Mouse (Mus musculus): ENCODE measurements around the gene Olfr868.

Olfr868 gene

DNA sequence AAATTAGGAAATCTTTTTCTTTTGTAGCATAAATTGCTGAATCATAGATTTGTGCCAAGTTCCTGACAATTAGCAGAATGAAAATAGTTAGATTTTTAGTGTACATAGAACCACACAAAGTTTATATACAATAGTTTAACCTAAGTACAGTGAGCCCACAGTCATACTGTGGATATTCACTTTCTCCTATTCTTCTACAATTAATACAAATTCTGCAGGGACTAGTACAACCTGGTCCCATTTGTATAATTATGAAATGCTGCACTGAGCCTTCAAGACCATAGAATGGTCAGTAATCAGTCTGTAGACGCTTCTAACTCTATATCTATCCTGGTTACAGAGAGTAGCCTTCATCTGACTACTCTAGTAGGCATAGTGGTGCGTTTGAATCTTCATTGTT lies at the start of gene Olfr868:
Olfr868 (plus strand) TSS at position 301 of the 400 bp plus-strand sequence.
- no peak for DNase-seq

DNA sequence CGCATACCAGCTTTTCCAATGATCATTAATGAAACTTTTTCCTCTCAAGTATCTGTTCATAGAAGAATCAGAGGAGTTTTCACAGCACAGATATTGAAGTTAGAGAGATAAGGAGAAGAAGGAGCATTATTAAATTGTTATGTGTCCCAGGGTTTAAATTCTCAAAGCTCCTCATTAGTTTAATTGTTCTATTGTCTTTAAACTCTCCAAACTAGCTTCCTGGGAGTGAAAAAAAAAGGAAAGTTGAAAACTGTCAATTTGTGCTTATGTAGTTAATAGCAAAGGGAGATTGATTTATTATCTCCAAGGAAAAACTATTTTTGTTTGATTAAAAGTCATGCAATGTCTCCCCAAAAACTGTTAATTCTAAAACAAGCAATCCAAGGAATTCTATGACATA lies 41.0 kb upstream of the Olfr868 start, which contains the start of gene Olfr867:
Olfr867 (minus strand) TSS at position 101 of the 400 bp plus-strand sequence.
- DNase-seq: no peak

DNA sequence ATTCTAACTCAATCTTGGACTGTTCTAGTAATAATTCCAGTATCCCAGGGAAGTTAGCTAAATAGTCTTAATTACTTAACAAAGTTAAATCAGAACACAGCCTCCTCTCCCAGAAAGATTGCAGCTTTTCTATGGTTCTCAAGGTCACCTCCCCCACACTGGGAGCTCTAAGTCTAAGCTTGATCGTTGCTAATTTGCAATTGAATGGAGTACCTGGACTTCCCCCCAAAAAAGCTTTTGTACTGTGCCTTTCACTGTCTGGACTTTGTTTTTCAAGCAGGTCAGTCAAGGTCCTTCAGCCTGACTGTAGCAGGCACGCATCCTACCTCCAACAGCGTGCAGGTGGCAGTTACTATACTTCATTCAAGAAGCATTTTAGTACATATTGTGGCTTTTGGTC lies 28.2 kb upstream of the Olfr868 start:
- no peak for DNase-seq

- no peak for DNase-seq
Observed at GRCm38 (mm10) chr9:20071291-20071690, 27.1 kb upstream of the Olfr868 start.

DNA sequence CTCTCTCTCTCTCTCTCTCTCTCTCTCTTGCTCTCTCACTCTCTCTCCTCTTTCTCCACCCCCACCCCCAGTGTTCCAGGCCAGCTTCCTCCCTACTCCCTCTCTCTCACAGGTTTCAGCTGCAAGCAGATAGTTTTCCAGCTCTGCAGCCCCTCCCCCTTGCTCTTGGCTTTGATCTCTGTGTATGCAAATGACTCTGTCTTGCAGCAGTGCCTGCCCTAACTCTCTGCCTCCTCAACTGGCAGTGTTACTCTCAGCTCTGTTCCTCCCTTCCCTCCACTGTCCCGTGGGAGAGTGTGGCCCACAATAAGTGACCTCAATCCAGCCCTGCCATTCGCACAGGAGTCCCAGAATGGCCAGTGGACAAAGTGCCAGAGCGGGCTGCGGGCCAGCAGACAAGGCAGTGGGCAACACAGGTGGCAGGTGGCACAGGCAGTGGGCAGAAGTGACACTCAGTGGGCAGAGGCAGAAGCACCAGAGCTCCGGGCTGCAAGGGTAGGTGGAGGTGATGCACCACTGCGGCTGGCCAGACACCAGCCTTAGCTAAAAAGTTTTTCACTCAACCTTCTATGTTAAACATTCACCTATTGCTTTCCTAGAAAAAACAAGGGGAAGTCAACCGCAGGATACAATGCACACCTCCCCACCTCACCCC lies 24.8 kb upstream of the Olfr868 start:
- DNase-seq: no peak

DNA sequence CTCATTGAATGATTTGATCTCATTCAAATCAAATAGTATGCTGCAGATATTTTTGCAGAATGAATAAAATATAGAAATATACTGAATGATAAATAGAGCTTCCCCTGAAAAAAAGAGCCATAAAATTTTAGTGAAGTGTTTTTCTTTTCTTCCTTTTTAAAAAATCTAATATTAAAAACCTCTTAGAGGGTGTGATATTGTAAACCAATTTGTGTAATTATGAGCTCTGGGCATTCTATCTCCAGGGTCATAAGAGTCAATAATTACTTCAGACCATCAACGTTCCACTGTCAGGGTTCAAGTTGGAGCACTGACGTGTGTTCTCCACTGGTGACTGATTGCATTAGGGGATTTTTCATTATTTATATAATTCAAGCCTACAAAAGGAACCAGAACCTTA lies 30.3 kb downstream of the Olfr868 start, which contains the start of gene Olfr869:
Olfr869 (plus strand) TSS at position 301 of the 400 bp plus-strand sequence.
- DNase-seq: no peak

- DNase-seq: no peak
Observed at GRCm38 (mm10) chr9:20149706-20150105, 51.3 kb downstream of the Olfr868 start.

All from lung, adult 18-20 months (tissue).